Mouse (Mus musculus): ENCODE data around the gene Dlgap1. TPM values are rescaled to one million over a fixed set of nuclear protein-coding genes. Genes with fewer than 3 reads are reported as not detected.

Gene Dlgap1
- polyA plus RNA-seq, 1 experiment from 2014 or later, result 3.8 TPM

GRCm38 (mm10) chr17:70088220-70088619, 119.3 kb downstream of the Dlgap1 start:
- ATAC-seq (ENCODE audit: low FRiP score, low TSS enrichment), result no peak
- Histone ChIP-seq H3K36me3 (ENCODE audit: control insufficient read depth, insufficient read depth, low read length) (no peaks in the 10 kb centered on the region), H3K4me2 (replicated peaks; ENCODE audit: low read depth, low read length) (no peak overlapping the region), H3K27ac (ENCODE audit: low read depth, low read length) (no peak overlapping the region), H3K4me3 (ENCODE audit: low read length) (no peak overlapping the region), H3K4me1 (ENCODE audit: control insufficient read depth, insufficient read depth, low read length) (no peaks in the 10 kb centered on the region), H3K9me3 (ENCODE audit: control insufficient read depth, low read length) (no peaks in the 10 kb centered on the region), H3K9ac (ENCODE audit: low read depth, low read length) (no peak overlapping the region), H3K27me3 (ENCODE audit: control insufficient read depth, insufficient read depth, low read length) (no peaks in the 10 kb centered on the region)
- 93% methylated on average over 4 of the region's 4 CpGs for WGBS

GRCm38 (mm10) chr17:70090737-70091136, 121.9 kb downstream of the Dlgap1 start:
- Histone ChIP-seq H3K4me1 (ENCODE audit: control insufficient read depth, insufficient read depth, low read length) (no peaks in the 10 kb centered on the region), H3K9me3 (ENCODE audit: control insufficient read depth, low read length) (no peaks in the 10 kb centered on the region), H3K27ac (ENCODE audit: low read depth, low read length) (no peak overlapping the region), H3K36me3 (ENCODE audit: control insufficient read depth, insufficient read depth, low read length) (no peaks in the 10 kb centered on the region), H3K27me3 (ENCODE audit: control insufficient read depth, insufficient read depth, low read length) (no peaks in the 10 kb centered on the region), H3K4me2 (replicated peaks; ENCODE audit: low read depth, low read length) (no peak overlapping the region), H3K9ac (ENCODE audit: low read depth, low read length) (no peak overlapping the region), H3K4me3 (ENCODE audit: low read length) (no peak overlapping the region)
- no peak for ATAC-seq (ENCODE audit: low FRiP score, low TSS enrichment)
- 86% methylated on average over 2 of the region's 2 CpGs for WGBS

- WGBS, result 81% methylated on average over 2 of the region's 2 CpGs
- H3K4me2 ChIP-seq (replicated peaks; ENCODE audit: low read depth, low read length), result no peak overlapping the region
- no peaks in the 10 kb centered on the region for H3K4me1 ChIP-seq (ENCODE audit: control insufficient read depth, insufficient read depth, low read length)
- H3K27me3 ChIP-seq (ENCODE audit: control insufficient read depth, insufficient read depth, low read length), result no peaks in the 10 kb centered on the region
- no peak for ATAC-seq (ENCODE audit: low FRiP score, low TSS enrichment)
- no peak overlapping the region for H3K9ac ChIP-seq (ENCODE audit: low read depth, low read length)
- no peaks in the 10 kb centered on the region for H3K9me3 ChIP-seq (ENCODE audit: control insufficient read depth, low read length)
- no peak overlapping the region for H3K27ac ChIP-seq (ENCODE audit: low read depth, low read length)
- no peaks in the 10 kb centered on the region for H3K36me3 ChIP-seq (ENCODE audit: control insufficient read depth, insufficient read depth, low read length)
- no peak overlapping the region for H3K4me3 ChIP-seq (ENCODE audit: low read length)
Observed at GRCm38 (mm10) chr17:70129151-70129550, 160.3 kb downstream of the Dlgap1 start.

- no peak overlapping the region for H3K4me3 ChIP-seq (ENCODE audit: low read length)
- no peak overlapping the region for H3K9ac ChIP-seq (ENCODE audit: low read depth, low read length)
- H3K36me3 ChIP-seq (ENCODE audit: control insufficient read depth, insufficient read depth, low read length), result no peaks in the 10 kb centered on the region
- ATAC-seq (ENCODE audit: low FRiP score, low TSS enrichment), result no peak
- H3K4me2 ChIP-seq (replicated peaks; ENCODE audit: low read depth, low read length), result no peak overlapping the region
- 90% methylated on average over 2 of the region's 2 CpGs for WGBS
- H3K27me3 ChIP-seq (ENCODE audit: control insufficient read depth, insufficient read depth, low read length), result no peaks in the 10 kb centered on the region
- H3K9me3 ChIP-seq (ENCODE audit: control insufficient read depth, low read length), result no peaks in the 10 kb centered on the region
- no peaks in the 10 kb centered on the region for H3K4me1 ChIP-seq (ENCODE audit: control insufficient read depth, insufficient read depth, low read length)
- H3K27ac ChIP-seq (ENCODE audit: low read depth, low read length), result no peak overlapping the region
Observed at GRCm38 (mm10) chr17:70169831-70170230, 201.0 kb downstream of the Dlgap1 start.

- no peak overlapping the region for H3K9ac ChIP-seq (ENCODE audit: low read depth, low read length)
- H3K9me3 ChIP-seq (ENCODE audit: control insufficient read depth, low read length), result no peaks in the 10 kb centered on the region
- H3K27ac ChIP-seq (ENCODE audit: low read depth, low read length), result no peak overlapping the region
- H3K36me3 ChIP-seq (ENCODE audit: control insufficient read depth, insufficient read depth, low read length), result no peaks in the 10 kb centered on the region
- H3K4me3 ChIP-seq (ENCODE audit: low read length), result no peak overlapping the region
- WGBS, result 75% methylated on average over 9 of the region's 9 CpGs
- H3K4me2 ChIP-seq (replicated peaks; ENCODE audit: low read depth, low read length), result no peak overlapping the region
- H3K4me1 ChIP-seq (ENCODE audit: control insufficient read depth, insufficient read depth, low read length), result no peaks in the 10 kb centered on the region
- no peak for ATAC-seq (ENCODE audit: low FRiP score, low TSS enrichment)
- H3K27me3 ChIP-seq (ENCODE audit: control insufficient read depth, insufficient read depth, low read length), result no peaks in the 10 kb centered on the region
Observed at GRCm38 (mm10) chr17:70172500-70173036, 203.7 kb downstream of the Dlgap1 start.

- no peak for ATAC-seq (ENCODE audit: low FRiP score, low TSS enrichment)
- H3K4me1 ChIP-seq (ENCODE audit: control insufficient read depth, insufficient read depth, low read length), result no peaks in the 10 kb centered on the region
- H3K4me2 ChIP-seq (replicated peaks; ENCODE audit: low read depth, low read length), result no peak overlapping the region
- 91% methylated on average over 6 of the region's 6 CpGs for WGBS
- H3K4me3 ChIP-seq (ENCODE audit: low read length), result no peak overlapping the region
- H3K27ac ChIP-seq (ENCODE audit: low read depth, low read length), result no peak overlapping the region
- no peaks in the 10 kb centered on the region for H3K9me3 ChIP-seq (ENCODE audit: control insufficient read depth, low read length)
- no peak overlapping the region for H3K9ac ChIP-seq (ENCODE audit: low read depth, low read length)
- H3K27me3 ChIP-seq (ENCODE audit: control insufficient read depth, insufficient read depth, low read length), result no peaks in the 10 kb centered on the region
- no peaks in the 10 kb centered on the region for H3K36me3 ChIP-seq (ENCODE audit: control insufficient read depth, insufficient read depth, low read length)
Observed at GRCm38 (mm10) chr17:70173916-70174315, 205.0 kb downstream of the Dlgap1 start.

- H3K4me3 ChIP-seq (ENCODE audit: low read length), result no peak overlapping the region
- no peaks in the 10 kb centered on the region for H3K27me3 ChIP-seq (ENCODE audit: control insufficient read depth, insufficient read depth, low read length)
- no peaks in the 10 kb centered on the region for H3K9me3 ChIP-seq (ENCODE audit: control insufficient read depth, low read length)
- no peaks in the 10 kb centered on the region for H3K36me3 ChIP-seq (ENCODE audit: control insufficient read depth, insufficient read depth, low read length)
- no peak for ATAC-seq (ENCODE audit: low FRiP score, low TSS enrichment)
- H3K4me2 ChIP-seq (replicated peaks; ENCODE audit: low read depth, low read length), result no peak overlapping the region
- no peak overlapping the region for H3K27ac ChIP-seq (ENCODE audit: low read depth, low read length)
- no peak overlapping the region for H3K9ac ChIP-seq (ENCODE audit: low read depth, low read length)
- no peaks in the 10 kb centered on the region for H3K4me1 ChIP-seq (ENCODE audit: control insufficient read depth, insufficient read depth, low read length)
- 83% methylated on average over 6 of the region's 6 CpGs for WGBS
Observed at GRCm38 (mm10) chr17:70191228-70191627, 222.4 kb downstream of the Dlgap1 start.

GRCm38 (mm10) chr17:70222891-70223290, 254.0 kb downstream of the Dlgap1 start:
- Histone ChIP-seq H3K4me3 (ENCODE audit: low read length) (no peak overlapping the region), H3K36me3 (ENCODE audit: control insufficient read depth, insufficient read depth, low read length) (no peaks in the 10 kb centered on the region), H3K9me3 (ENCODE audit: control insufficient read depth, low read length) (no peaks in the 10 kb centered on the region), H3K9ac (ENCODE audit: low read depth, low read length) (no peak overlapping the region), H3K4me1 (ENCODE audit: control insufficient read depth, insufficient read depth, low read length) (no peaks in the 10 kb centered on the region), H3K4me2 (replicated peaks; ENCODE audit: low read depth, low read length) (no peak overlapping the region), H3K27me3 (ENCODE audit: control insufficient read depth, insufficient read depth, low read length) (no peaks in the 10 kb centered on the region), H3K27ac (ENCODE audit: low read depth, low read length) (no peak overlapping the region)
- 59% methylated on average over 3 of the region's 3 CpGs for WGBS
- ATAC-seq (ENCODE audit: low FRiP score, low TSS enrichment), result no peak

- no peak for ATAC-seq (ENCODE audit: low FRiP score, low TSS enrichment)
- Histone ChIP-seq H3K4me2 (replicated peaks; ENCODE audit: low read depth, low read length) (no peak overlapping the region), H3K27me3 (ENCODE audit: control insufficient read depth, insufficient read depth, low read length) (no peaks in the 10 kb centered on the region), H3K4me1 (ENCODE audit: control insufficient read depth, insufficient read depth, low read length) (no peaks in the 10 kb centered on the region), H3K9me3 (ENCODE audit: control insufficient read depth, low read length) (no peaks in the 10 kb centered on the region), H3K9ac (ENCODE audit: low read depth, low read length) (no peak overlapping the region), H3K4me3 (ENCODE audit: low read length) (no peak overlapping the region), H3K27ac (ENCODE audit: low read depth, low read length) (no peak overlapping the region), H3K36me3 (ENCODE audit: control insufficient read depth, insufficient read depth, low read length) (no peaks in the 10 kb centered on the region)
- 84% methylated on average over 7 of the region's 7 CpGs for WGBS
Observed at GRCm38 (mm10) chr17:70247342-70247741, 278.5 kb downstream of the Dlgap1 start.

Measured in kidney, embryonic 14.5 days (tissue).